27 mouse cellular contexts compared by ENCODE assay signal in the genomic region with DNA sequence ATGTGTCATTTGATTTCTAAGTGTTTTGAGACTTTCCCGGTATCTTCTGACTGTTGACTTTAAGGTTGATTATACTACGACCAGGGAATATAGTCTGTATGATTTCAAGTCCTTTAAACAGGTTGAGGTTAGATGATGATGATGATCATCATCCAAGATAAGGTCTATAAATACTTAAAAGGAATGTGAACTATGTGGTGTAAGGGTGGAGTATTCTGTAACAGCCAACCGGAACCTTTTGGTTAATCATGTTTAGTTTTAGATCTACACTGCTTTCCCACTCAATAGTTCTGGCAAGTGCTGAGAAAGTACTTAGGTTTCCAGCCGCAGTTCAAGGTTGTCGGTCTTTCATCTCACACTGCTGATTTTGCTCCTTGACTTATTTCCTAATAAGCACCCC.
"Had no signal": no experiment of that assay in that cellular context is flagged by ENCODE, and none has a peak within 500 bp of the region (broad histone marks: within the 10 kb centered on the region; RNA-seq: fewer than 3 reads in every experiment).

No protein-coding gene starts in this region.

- H3K4me3 ChIP-seq: heart, adult 2 months; heart, embryonic 13.5 days; heart, embryonic 15.5 days; hindbrain, embryonic 13.5 days; hindbrain, embryonic 15.5 days; kidney, embryonic 15.5 days; limb, embryonic 13.5 days; limb, embryonic 15.5 days; liver, embryonic 12.5 days had no signal

- H3K9me3 ChIP-seq: heart, embryonic 13.5 days; heart, embryonic 15.5 days; hindbrain, embryonic 13.5 days; hindbrain, embryonic 15.5 days; kidney, embryonic 15.5 days; limb, embryonic 13.5 days; limb, embryonic 15.5 days; liver, embryonic 12.5 days had no signal

- H3K27ac ChIP-seq: heart, adult 2 months; heart, embryonic 13.5 days; heart, embryonic 15.5 days; hindbrain, embryonic 13.5 days; hindbrain, embryonic 15.5 days; hindbrain, postnatal 0 days; kidney, embryonic 15.5 days; kidney, postnatal 0 days; limb, embryonic 13.5 days; limb, embryonic 15.5 days; liver, embryonic 12.5 days; liver, embryonic 14.5 days had no signal

- H3K4me2 ChIP-seq: heart, embryonic 11.5 days; heart, embryonic 13.5 days; heart, embryonic 15.5 days; hindbrain, embryonic 13.5 days; hindbrain, embryonic 15.5 days; kidney, embryonic 15.5 days; limb, embryonic 13.5 days; limb, embryonic 15.5 days; liver, embryonic 12.5 days had no signal

- H3K36me3 ChIP-seq: heart, embryonic 13.5 days; heart, embryonic 15.5 days; hindbrain, embryonic 13.5 days; hindbrain, embryonic 15.5 days; kidney, embryonic 15.5 days; limb, embryonic 13.5 days; limb, embryonic 15.5 days; liver, embryonic 12.5 days had no signal

- ATAC-seq: hindbrain, postnatal 0 days; intestine, embryonic 16.5 days; liver, embryonic 12.5 days had no signal

- DNase-seq: gastrocnemius, postnatal 14 days; gastrocnemius, postnatal 36 days; heart, adult 11 months; heart, adult 2 months; heart, postnatal 14 days; heart, postnatal 36 days; kidney, adult 11 months; kidney, adult 2 months; kidney, adult 9 months; kidney, postnatal 14 days; kidney, postnatal 36 days; layer of hippocampus, adult 9-11 months; layer of hippocampus, postnatal 36 days; left cerebral cortex, postnatal 4 days had no signal

- H3K27me3 ChIP-seq: heart, embryonic 13.5 days; heart, embryonic 15.5 days; hindbrain, embryonic 15.5 days; limb, embryonic 13.5 days; liver, embryonic 12.5 days had no signal

- H3K4me1 ChIP-seq: hindbrain, embryonic 15.5 days; limb, embryonic 15.5 days had no signal

- H3K9ac ChIP-seq: heart, embryonic 13.5 days; heart, embryonic 15.5 days; hindbrain, embryonic 13.5 days; hindbrain, embryonic 15.5 days; kidney, embryonic 15.5 days; limb, embryonic 13.5 days; limb, embryonic 15.5 days; liver, embryonic 12.5 days; liver, embryonic 14.5 days had no signal
